In genomic region chr16:49330725-49331386, GRCm38 (mm10) we compare ENCODE assay signal across 29 mouse cellular contexts.
DNase-seq lines count a peak whose midpoint lies in the region; ATAC-seq and TF ChIP-seq lines count a peak whose summit lies in the region.
"Had no signal": no experiment of that assay in that cellular context is flagged by ENCODE, and none has a peak within 500 bp of the region (broad histone marks: within the 10 kb centered on the region; RNA-seq: fewer than 3 reads in every experiment).

No protein-coding gene starts in this region.

- H3K9me3 ChIP-seq in ES-E14 (ENCODE audit: control insufficient read depth, insufficient read depth, low read depth, low read length): no peaks in the 10 kb centered on the region
- H3K9me3 ChIP-seq in intestine, embryonic 16.5 days (ENCODE audit: control insufficient read depth, low read length): no peaks in the 10 kb centered on the region
- no peaks in the 10 kb centered on the region for H3K9me3 ChIP-seq in forebrain, postnatal 0 days (ENCODE audit: low read length)
- H3K9me3 ChIP-seq: embryonic facial prominence, embryonic 12.5 days; embryonic facial prominence, embryonic 15.5 days; heart, embryonic 12.5 days; heart, embryonic 15.5 days; hindbrain, embryonic 10.5 days; hindbrain, embryonic 13.5 days; intestine, embryonic 15.5 days had no signal

- H3K4me1 ChIP-seq in ES-E14 (ENCODE audit: control insufficient read depth in 2 of 2, insufficient read depth in 2 of 2, low read length in 2 of 2, poor library complexity in 1 of 2): no peaks in the 10 kb centered on the region
- no peaks in the 10 kb centered on the region for H3K4me1 ChIP-seq in intestine, embryonic 16.5 days (ENCODE audit: control insufficient read depth, insufficient read depth, low read length)
- H3K4me1 ChIP-seq in forebrain, postnatal 0 days (ENCODE audit: insufficient read depth): peaks cover 4% of the 10 kb centered on the region; the same call in 1 of the 2 replicates
- H3K4me1 ChIP-seq: embryonic facial prominence, embryonic 12.5 days; embryonic facial prominence, embryonic 15.5 days; heart, embryonic 12.5 days; heart, embryonic 15.5 days; hindbrain, embryonic 10.5 days; hindbrain, embryonic 13.5 days; intestine, embryonic 15.5 days had no signal

- H3K4me2 ChIP-seq in intestine, embryonic 16.5 days (ENCODE audit: low read depth, low read length): no peak overlapping the region
- no peak overlapping the region for H3K4me2 ChIP-seq in forebrain, postnatal 0 days (ENCODE audit: low read depth)
- H3K4me2 ChIP-seq: embryonic facial prominence, embryonic 12.5 days; embryonic facial prominence, embryonic 15.5 days; heart, embryonic 12.5 days; heart, embryonic 15.5 days; hindbrain, embryonic 13.5 days; intestine, embryonic 15.5 days had no signal

- H3K9ac ChIP-seq in ES-E14 (ENCODE audit: insufficient read depth, low read depth, low read length, poor library complexity, severe bottlenecking): no peak overlapping the region
- no peak overlapping the region for H3K9ac ChIP-seq in intestine, embryonic 16.5 days (ENCODE audit: low read depth, low read length)
- H3K9ac ChIP-seq in forebrain, postnatal 0 days: no peak overlapping the region
- H3K9ac ChIP-seq: embryonic facial prominence, embryonic 12.5 days; embryonic facial prominence, embryonic 15.5 days; heart, embryonic 12.5 days; heart, embryonic 15.5 days; hindbrain, embryonic 13.5 days; intestine, embryonic 15.5 days had no signal

- no peak overlapping the region for H3K27ac ChIP-seq in ES-E14 (ENCODE audit: insufficient read depth, low read depth, low read length, poor library complexity, severe bottlenecking)
- no peak overlapping the region for H3K27ac ChIP-seq in intestine, embryonic 16.5 days (ENCODE audit: low read length)
- H3K27ac ChIP-seq in forebrain, postnatal 0 days (ENCODE audit: low read depth, low read length): no peak overlapping the region
- H3K27ac ChIP-seq: embryonic facial prominence, embryonic 12.5 days; embryonic facial prominence, embryonic 15.5 days; heart, embryonic 15.5 days; hindbrain, embryonic 10.5 days; hindbrain, embryonic 13.5 days; intestine, embryonic 15.5 days had no signal

- no peaks in the 10 kb centered on the region for H3K27me3 ChIP-seq in intestine, embryonic 16.5 days (replicated peaks; ENCODE audit: control insufficient read depth, insufficient read depth, low read length)
- no peaks in the 10 kb centered on the region for H3K27me3 ChIP-seq in forebrain, postnatal 0 days (ENCODE audit: insufficient read depth, low read length)
- H3K27me3 ChIP-seq: embryonic facial prominence, embryonic 12.5 days; embryonic facial prominence, embryonic 15.5 days; heart, embryonic 12.5 days; heart, embryonic 15.5 days; hindbrain, embryonic 13.5 days; intestine, embryonic 15.5 days; Patski had no signal

- 86% methylated on average over 5 of the region's 5 CpGs for WGBS in intestine, embryonic 16.5 days
- 85% methylated on average over 5 of the region's 5 CpGs for WGBS in forebrain, postnatal 0 days

- peak; percentile 91 for ATAC-seq in megakaryocyte, adult 5-6 weeks (ENCODE audit: poor library complexity, severe bottlenecking)
- ATAC-seq in CD4-positive, CD25-positive, alpha-beta regulatory T cell, adult 4 months: no peak
- ATAC-seq in intestine, embryonic 16.5 days: no peak
- ATAC-seq in forebrain, postnatal 0 days: no peak
- ATAC-seq: forebrain, embryonic 14.5 days; hindbrain, embryonic 16.5 days; intestine, embryonic 15.5 days; Patski had no signal

- in situ Hi-C loops in ES-E14 (cut with MboI; ENCODE audit: low sequenced_read_pairs in 2 of 2, unreplicated experiment in 2 of 2): no loop called here

- H3K4me3 ChIP-seq in ES-E14 (ENCODE audit: insufficient read depth in 1 of 2, low read depth in 1 of 2, low read length in 2 of 2, poor library complexity in 1 of 2, severe bottlenecking in 1 of 2): no peak overlapping the region
- no peak overlapping the region for H3K4me3 ChIP-seq in intestine, embryonic 16.5 days (ENCODE audit: low read length)
- H3K4me3 ChIP-seq in forebrain, postnatal 0 days (ENCODE audit: low read depth, low read length): no peak overlapping the region
- H3K4me3 ChIP-seq: embryonic facial prominence, embryonic 12.5 days; embryonic facial prominence, embryonic 15.5 days; heart, embryonic 12.5 days; heart, embryonic 15.5 days; hindbrain, embryonic 10.5 days; hindbrain, embryonic 13.5 days; intestine, embryonic 15.5 days had no signal

- H3K36me3 ChIP-seq in ES-E14 (ENCODE audit: control insufficient read depth, insufficient read depth, low read length, poor library complexity, severe bottlenecking): no peaks in the 10 kb centered on the region
- H3K36me3 ChIP-seq in intestine, embryonic 16.5 days (ENCODE audit: control insufficient read depth, insufficient read depth, low read length): no peaks in the 10 kb centered on the region
- H3K36me3 ChIP-seq in forebrain, postnatal 0 days (ENCODE audit: insufficient read depth): no peaks in the 10 kb centered on the region
- H3K36me3 ChIP-seq: embryonic facial prominence, embryonic 12.5 days; embryonic facial prominence, embryonic 15.5 days; heart, embryonic 12.5 days; heart, embryonic 15.5 days; hindbrain, embryonic 10.5 days; hindbrain, embryonic 13.5 days; intestine, embryonic 15.5 days had no signal

- peak; percentile 43 for DNase-seq in 3T3-L1 (ENCODE audit: low read depth, low spot score)
- DNase-seq in ES-E14 (ENCODE audit: low read depth, low spot score): no peak
- DNase-seq in R1 (ENCODE audit: low read depth, low spot score): peak; percentile 7
- no peak for DNase-seq in B cell, adult 2 months
- no peak for DNase-seq in forebrain, postnatal 0 days
- DNase-seq: adrenal gland, adult 8-10 months; adrenal gland, postnatal 25 days; cerebellum, adult 11-12 months; cerebellum, adult 8-10 months; cerebellum, postnatal 14 days; gastrocnemius, postnatal 10 days; heart, adult 18-20 months; heart, postnatal 10 days; heart, postnatal 36 days; kidney, adult 18-20 months; kidney, adult 9 months had no signal

- no peak for TF ChIP-seq CTCF in forebrain, postnatal 0 days (IDR thresholded peaks at IDR 0.05; ENCODE audit: low read depth)

TF ChIP-seq in ES-E14, 5 proteins besides CTCF, POLR2A, EP300 and RAD21:
- TF ChIP-seq ZC3H11A (IDR thresholded peaks at IDR 0.05; ENCODE audit: borderline replicate concordance, low read depth, low read length): no peak
- TF ChIP-seq HCFC1 (IDR thresholded peaks at IDR 0.05; ENCODE audit: borderline replicate concordance, insufficient read depth, low read length): no peak
- peak; percentile 67; the same call in 1 of the 2 replicates for TF ChIP-seq MAFK (IDR thresholded peaks at IDR 0.05; ENCODE audit: insufficient read depth, low read depth, low read length)
- TF ChIP-seq ZNF384 (IDR thresholded peaks at IDR 0.05; ENCODE audit: low read depth, low read length): no peak
- TF ChIP-seq CHD2 (IDR thresholded peaks at IDR 0.05; ENCODE audit: low read depth, low read length): no peak
TF ChIP-seq in ES-E14: peak in this region for 1.

Comparison
In these comparisons a context has a peak if more than half of its experiments do, and no peak if none do; other contexts are left out.
1. DNase-seq: peak in 3T3-L1 (single experiment) and R1 (single experiment); none in ES-E14 (single experiment), B cell, adult 2 months (0 of 2) and forebrain, postnatal 0 days (single experiment).